Mouse (Mus musculus) megakaryocyte, embryonic 14.5 days (primary cell): Measurements from ENCODE around the gene Sec11a. TPM values are rescaled to one million over a fixed set of nuclear protein-coding genes. Genes with fewer than 3 reads are reported as not detected.

Source experiments
- H3K27me3 ChIP-seq: replicated peaks from 2 replicates; pipeline ENCODE3; 2012; ENCODE audit warnings: inconsistent platforms
- H3K36me3 ChIP-seq: replicated peaks from 2 replicates; pipeline ENCODE3; 2012; ENCODE audit warnings: low read length, inconsistent platforms, mixed read lengths
- H3K4me1 ChIP-seq: 2 replicates; pipeline ENCODE4 v1.6.1; 2012; ENCODE audit warnings: inconsistent platforms
- H3K4me3 ChIP-seq: replicated peaks from 2 replicates; pipeline ENCODE3; 2012; ENCODE audit warnings: moderate library complexity, mild to moderate bottlenecking, inconsistent platforms
- H3K9me3 ChIP-seq: 2 replicates; pipeline ENCODE4 v1.6.1; 2012; ENCODE audit warnings: inconsistent platforms
- FLI1 ChIP-seq: IDR thresholded peaks from 2 replicates; pipeline ENCODE4 v1.6.1; 2012; ENCODE audit warnings: low read length, inconsistent platforms, mixed read lengths
- GATA1 ChIP-seq: IDR thresholded peaks from 3 replicates; pipeline ENCODE4 v1.6.1; 2012; ENCODE audit warnings: mixed read lengths, low read length, inconsistent platforms, borderline replicate concordance
- polyA plus RNA-seq: library from polyadenylated mRNA; stranded (reverse); fragments of >175 nt; gene quantifications from 2 replicates; pipeline ENCODE4 v1.2.3, GENCODE M21; 2012; ENCODE audit warnings: low replicate concordance; ENCODE audit not compliant: insufficient read depth

Sec11a gene
- polyA plus RNA-seq, 1 experiment: 6.9 TPM

DNA sequence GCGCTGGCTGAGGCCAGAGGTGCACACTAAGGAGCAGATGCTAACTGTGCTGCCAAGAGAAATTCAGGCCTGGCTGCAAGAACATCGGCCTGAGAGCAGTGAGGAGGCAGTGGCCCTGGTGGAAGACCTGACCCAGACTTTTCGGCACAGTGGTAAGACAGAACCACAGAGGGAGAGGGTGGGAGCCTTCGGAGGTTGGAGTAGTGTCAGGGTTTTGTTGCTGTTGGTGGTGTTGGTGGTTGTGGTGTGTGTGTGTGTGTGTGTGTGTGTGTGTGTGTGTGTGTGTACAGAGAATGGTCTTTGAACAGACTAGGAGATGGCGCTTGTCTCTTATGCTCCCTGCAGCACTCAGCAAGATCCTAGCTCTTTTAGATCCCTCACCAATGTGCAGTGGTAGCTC is 84.1 kb downstream of the Sec11a start:
- Histone ChIP-seq H3K27me3 (no peaks in the 10 kb centered on the region), H3K9me3 (no peaks in the 10 kb centered on the region), H3K4me1 (peaks cover 74% of the 10 kb centered on the region), H3K36me3 (peaks cover 34% of the 10 kb centered on the region), H3K4me3 (no peak overlapping the region)
- TF ChIP-seq GATA1 (no peak), FLI1 (no peak)

DNA sequence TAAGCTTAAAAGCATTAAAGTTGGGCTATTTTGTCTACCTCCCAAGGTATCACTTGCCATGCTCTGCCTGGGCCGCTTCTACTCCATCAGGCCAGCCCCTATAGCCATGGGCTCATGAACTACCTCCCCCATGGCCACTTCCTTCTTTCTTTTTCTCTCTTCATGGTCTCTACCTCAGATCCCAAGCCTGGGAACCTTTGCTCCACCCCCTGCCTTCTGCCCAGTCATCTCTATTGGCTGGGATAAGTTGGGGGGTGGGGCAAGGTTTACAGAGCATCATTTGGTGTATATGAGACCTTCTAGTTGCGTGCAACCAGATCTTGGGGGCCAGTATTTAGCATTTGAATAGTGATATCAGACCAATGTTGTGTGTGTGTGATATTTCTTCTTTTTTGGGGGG is 85.1 kb downstream of the Sec11a start:
- Histone ChIP-seq H3K36me3 (peaks cover 24% of the 10 kb centered on the region), H3K9me3 (no peaks in the 10 kb centered on the region), H3K4me1 (peaks cover 70% of the 10 kb centered on the region), H3K27me3 (no peaks in the 10 kb centered on the region), H3K4me3 (no peak overlapping the region)
- no peak for TF ChIP-seq GATA1
- TF ChIP-seq FLI1: no peak

DNA sequence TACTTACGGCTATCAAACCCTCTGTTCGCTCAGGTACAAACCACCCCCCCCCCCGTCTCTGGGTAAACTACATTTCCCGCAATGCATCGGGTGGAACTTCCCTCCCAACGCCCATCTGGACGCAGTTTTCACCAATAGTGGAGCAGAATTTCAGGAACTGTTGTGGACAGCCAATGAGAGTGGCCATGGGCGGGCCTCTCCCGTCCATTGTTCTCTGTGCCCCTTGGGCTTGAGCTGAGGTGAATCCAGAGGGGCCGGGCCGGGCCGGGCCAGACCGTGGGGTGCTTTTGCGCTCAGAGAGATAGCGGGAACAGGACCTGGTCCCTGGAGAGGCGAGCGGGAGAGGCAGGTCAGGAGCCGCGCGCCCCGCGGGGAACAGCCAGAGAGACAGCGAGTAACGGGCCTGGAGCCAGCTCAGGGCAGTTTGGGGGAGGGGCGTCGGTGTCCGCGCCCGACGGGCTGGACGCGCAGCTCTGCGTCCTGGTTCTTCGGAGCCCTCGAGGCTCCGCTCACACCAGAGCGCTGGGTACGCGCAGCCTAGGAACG is 86.8 kb downstream of the Sec11a start, which contains the start of gene Zscan2:
Zscan2 (plus strand) TSS at position 192 of the 546 bp plus-strand sequence.
- H3K9me3 ChIP-seq: no peaks in the 10 kb centered on the region
- no peaks in the 10 kb centered on the region for H3K27me3 ChIP-seq
- H3K4me1 ChIP-seq: peaks cover 62% of the 10 kb centered on the region
- TF ChIP-seq GATA1 (no peak), FLI1 (no peak)
- H3K36me3 ChIP-seq: peaks cover 11% of the 10 kb centered on the region
- H3K4me3 ChIP-seq: peak within 1 kb of the TSS; percentile 97

DNA sequence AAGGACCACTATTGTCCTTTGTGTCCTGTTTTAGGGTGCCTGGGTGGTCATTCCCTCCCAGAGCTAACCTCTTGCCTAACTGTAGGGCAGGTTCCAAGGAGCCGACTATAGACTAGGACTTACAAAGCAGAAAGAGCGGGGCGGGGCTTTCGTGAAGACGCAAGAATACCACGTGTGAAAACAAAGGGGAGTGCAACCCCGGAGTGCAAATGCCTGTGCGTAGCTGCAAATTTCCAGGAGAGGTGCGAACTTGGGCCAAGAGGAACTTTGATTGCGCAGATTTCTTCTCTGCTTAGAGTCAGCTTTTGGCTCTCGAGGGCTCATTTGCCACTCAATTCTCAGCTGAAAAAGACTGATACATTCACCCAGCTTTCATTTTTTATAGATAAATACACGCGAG is 87.4 kb downstream of the Sec11a start:
- peak overlapping the region; percentile 97 for H3K4me3 ChIP-seq
- TF ChIP-seq FLI1 (no peak), GATA1 (no peak)

DNA sequence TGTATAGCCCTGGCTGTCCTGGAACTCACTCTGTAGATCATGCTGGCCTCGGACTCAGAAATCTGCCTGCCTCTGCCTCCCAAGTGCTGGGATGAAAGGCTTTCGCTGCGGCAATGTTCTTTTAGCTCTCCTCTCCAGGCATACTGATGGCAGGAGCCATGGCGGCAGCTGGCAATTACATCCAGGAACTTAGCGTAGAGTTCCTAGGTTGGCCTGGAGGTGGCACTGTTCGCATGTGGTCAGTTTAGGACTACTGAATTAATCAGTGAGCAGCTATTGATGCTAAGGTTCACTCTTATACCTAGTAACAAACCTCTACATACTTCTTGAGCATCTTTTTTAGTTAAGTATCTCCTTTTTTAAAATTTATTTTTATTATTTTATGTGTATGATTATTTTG is 90.4 kb downstream of the Sec11a start:
- no peaks in the 10 kb centered on the region for H3K36me3 ChIP-seq
- H3K9me3 ChIP-seq: peaks cover 7% of the 10 kb centered on the region
- H3K27me3 ChIP-seq: no peaks in the 10 kb centered on the region
- H3K4me1 ChIP-seq: peaks cover 37% of the 10 kb centered on the region
- no peak for TF ChIP-seq GATA1
- TF ChIP-seq FLI1: no peak
- H3K4me3 ChIP-seq: no peak overlapping the region

More for the DNA sequence above, 87.4 kb downstream of the Sec11a start:
- Histone ChIP-seq H3K4me1 (peaks cover 61% of the 10 kb centered on the region), H3K9me3 (no peaks in the 10 kb centered on the region), H3K27me3 (no peaks in the 10 kb centered on the region), H3K36me3 (peaks cover 10% of the 10 kb centered on the region)

DNA sequence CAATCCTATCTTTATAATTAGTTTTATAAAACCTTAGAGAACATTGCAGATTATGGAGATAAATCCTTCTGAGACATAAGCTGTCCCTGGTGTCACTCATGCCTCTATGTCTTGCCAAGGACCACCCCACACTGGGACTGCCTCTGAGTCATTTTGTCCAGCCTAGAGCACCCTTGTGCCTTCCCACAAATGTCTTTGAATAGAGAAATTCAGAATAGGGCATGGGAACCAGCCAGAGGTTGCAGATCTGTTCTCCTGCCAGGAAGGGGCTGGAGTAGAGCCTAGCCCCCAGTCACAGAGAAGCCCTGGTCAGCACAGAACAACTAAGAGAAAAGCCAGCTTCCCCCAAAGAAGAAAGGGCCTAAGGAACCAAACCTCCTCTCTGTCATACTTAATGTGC is 92.3 kb downstream of the Sec11a start:
- Histone ChIP-seq H3K4me1 (peaks cover 24% of the 10 kb centered on the region), H3K9me3 (peaks cover 7% of the 10 kb centered on the region), H3K27me3 (no peaks in the 10 kb centered on the region), H3K36me3 (no peaks in the 10 kb centered on the region), H3K4me3 (no peak overlapping the region)
- TF ChIP-seq FLI1 (no peak), GATA1 (no peak)

Other genes with a start within 250 kb of the Sec11a start
- 2.0 and 2.2 TPM in 2 replicates for gene Iqgap1, start 121.8 kb downstream of the Sec11a start, polyA plus RNA-seq
- 3.6 and 5.8 TPM in 2 replicates for gene Zscan2, start 86.9 kb downstream of the Sec11a start, polyA plus RNA-seq
- gene Wdr73, start 46.5 kb downstream of the Sec11a start, polyA plus RNA-seq: 4.8 and 13.1 TPM in 2 replicates
- gene Nmb, start 42.7 kb downstream of the Sec11a start, polyA plus RNA-seq: 7.8 TPM in 1 of 2 replicates, not detected in the other
- 22.2 and 27.5 TPM in 2 replicates for gene Zfp592, start 45.9 kb upstream of the Sec11a start, polyA plus RNA-seq
- 0.65 and 1.6 TPM in 2 replicates for gene Alpk3, start 109.8 kb upstream of the Sec11a start, polyA plus RNA-seq
- gene Slc28a1, start 167.0 kb upstream of the Sec11a start, polyA plus RNA-seq: not detected in 2 replicates